Mouse (Mus musculus) C2C12 (cell line): ENCODE measurements around the gene Ecsit. TPM values are rescaled to one million over a fixed set of nuclear protein-coding genes. Genes with fewer than 3 reads are reported as not detected.

Experiments
- H3K27me3 ChIP-seq: one replicate; pipeline ENCODE4 v1.6.1; 2011; ENCODE audit not compliant: control insufficient read depth, insufficient read depth, insufficient read length
- H3K36me3 ChIP-seq: one replicate; pipeline ENCODE4 v1.6.1; 2011; ENCODE audit not compliant: control insufficient read depth, insufficient read depth
- H3K4me3 ChIP-seq: one replicate; pipeline ENCODE4 v1.5.1; 2011; ENCODE audit warnings: mild to moderate bottlenecking, control low read depth; ENCODE audit not compliant: poor library complexity, insufficient read depth, severe bottlenecking
- H3K79me2 ChIP-seq: one replicate; pipeline ENCODE4 v1.6.1; 2011; ENCODE audit not compliant: control insufficient read depth, insufficient read depth
- H3K79me3 ChIP-seq: one replicate; pipeline ENCODE4 v1.6.1; 2011; ENCODE audit warnings: low read depth, control low read depth
- H3ac ChIP-seq: one replicate; pipeline ENCODE3; 2011; ENCODE audit warnings: low read depth; ENCODE audit not compliant: control insufficient read depth, insufficient read length
- CEBPB ChIP-seq: IDR thresholded peaks from one replicate; pipeline ENCODE4 v1.6.1; 2011; ENCODE audit warnings: low read depth, mild to moderate bottlenecking, control low read depth, moderate library complexity
- CTCF ChIP-seq: IDR thresholded peaks from one replicate; pipeline ENCODE4 v1.5.1; 2011; ENCODE audit not compliant: control insufficient read depth, insufficient read depth, insufficient read length
- FOSL1 ChIP-seq: IDR thresholded peaks from one replicate; pipeline ENCODE4 v1.8.0; 2011; ENCODE audit warnings: mild to moderate bottlenecking, low read length; ENCODE audit not compliant: poor library complexity, insufficient read depth, severe bottlenecking
- MAX ChIP-seq: IDR thresholded peaks from one replicate; pipeline ENCODE4 v1.6.1; 2011; ENCODE audit warnings: mild to moderate bottlenecking, control low read depth
- MYOD1 ChIP-seq: IDR thresholded peaks from one replicate; pipeline ENCODE4 v1.6.1; 2011; ENCODE audit warnings: low read depth; ENCODE audit not compliant: control insufficient read depth, insufficient read length
- MYOG ChIP-seq: IDR thresholded peaks from one replicate; pipeline ENCODE4 v1.6.1; 2011; ENCODE audit not compliant: control insufficient read depth, insufficient read length; ENCODE audit errors: extremely low read depth
- USF1 ChIP-seq: IDR thresholded peaks from one replicate; pipeline ENCODE4 v1.6.1; 2011; ENCODE audit warnings: low read depth, mild to moderate bottlenecking, control low read depth, moderate library complexity
- polyA plus RNA-seq: library from polyadenylated mRNA; unstranded; fragments of >200 nt; fragmentation: generic; extraction: Trizol; gene quantifications from one replicate; pipeline ENCODE4 v1.2.1, GENCODE M21; 2012; ENCODE audit warnings: missing spikeins

Gene Ecsit
- polyA plus RNA-seq, 1 experiment: 32.6 TPM

GRCm38 (mm10) chr9:22061339-22061738 is 23.9 kb downstream of the Ecsit start:
- Histone ChIP-seq H3K79me2 (no peaks in the 10 kb centered on the region), H3K36me3 (peaks cover 27% of the 10 kb centered on the region), H3K27me3 (no peaks in the 10 kb centered on the region), H3K4me3 (no peak overlapping the region), H3ac (no peak overlapping the region), H3K79me3 (no peaks in the 10 kb centered on the region)
- no peak for TF ChIP-seq MYOD1
- no peak for TF ChIP-seq CTCF
- no peak for TF ChIP-seq USF1
- no peak for TF ChIP-seq CEBPB
- no peak for TF ChIP-seq MYOG
- TF ChIP-seq FOSL1: no peak
- TF ChIP-seq MAX: no peak

DNA sequence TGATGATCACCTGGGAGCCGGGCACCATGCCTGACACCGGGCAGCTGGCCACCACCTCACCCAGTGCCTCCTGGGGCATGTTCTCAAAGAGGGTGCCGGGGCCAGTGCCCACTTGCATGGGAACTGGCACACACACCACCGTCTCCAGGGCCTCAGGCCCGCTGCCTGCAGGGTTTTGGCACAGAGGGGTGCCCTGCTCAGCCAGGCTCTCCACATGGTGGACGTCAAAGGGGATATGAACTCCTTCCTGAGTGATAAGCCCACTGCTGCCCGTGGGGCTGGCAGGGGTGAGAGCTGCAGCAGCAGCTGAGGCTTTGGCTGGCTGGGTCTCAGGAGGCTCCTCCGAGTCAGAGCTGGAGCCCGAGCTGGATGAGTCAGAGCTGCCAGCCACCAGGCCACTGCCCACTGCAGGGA is 27.2 kb downstream of the Ecsit start:
- H3K36me3 ChIP-seq: peaks cover 7% of the 10 kb centered on the region
- TF ChIP-seq FOSL1 (no peak), MYOD1 (peak; percentile 39), CTCF (no peak)

GRCm38 (mm10) chr9:22057031-22057517 is 28.2 kb downstream of the Ecsit start:
- Histone ChIP-seq H3K27me3 (peaks cover 7% of the 10 kb centered on the region), H3K4me3 (no peak overlapping the region), H3K79me2 (no peaks in the 10 kb centered on the region), H3ac (no peak overlapping the region), H3K36me3 (peaks cover 7% of the 10 kb centered on the region), H3K79me3 (no peaks in the 10 kb centered on the region)
- no peak for TF ChIP-seq MYOD1

More for the DNA sequence above, 27.2 kb downstream of the Ecsit start:
- no peaks in the 10 kb centered on the region for H3K79me3 ChIP-seq
- peak overlapping the region; percentile 12 for H3ac ChIP-seq
- no peaks in the 10 kb centered on the region for H3K27me3 ChIP-seq
- no peaks in the 10 kb centered on the region for H3K79me2 ChIP-seq
- no peak overlapping the region for H3K4me3 ChIP-seq

DNA sequence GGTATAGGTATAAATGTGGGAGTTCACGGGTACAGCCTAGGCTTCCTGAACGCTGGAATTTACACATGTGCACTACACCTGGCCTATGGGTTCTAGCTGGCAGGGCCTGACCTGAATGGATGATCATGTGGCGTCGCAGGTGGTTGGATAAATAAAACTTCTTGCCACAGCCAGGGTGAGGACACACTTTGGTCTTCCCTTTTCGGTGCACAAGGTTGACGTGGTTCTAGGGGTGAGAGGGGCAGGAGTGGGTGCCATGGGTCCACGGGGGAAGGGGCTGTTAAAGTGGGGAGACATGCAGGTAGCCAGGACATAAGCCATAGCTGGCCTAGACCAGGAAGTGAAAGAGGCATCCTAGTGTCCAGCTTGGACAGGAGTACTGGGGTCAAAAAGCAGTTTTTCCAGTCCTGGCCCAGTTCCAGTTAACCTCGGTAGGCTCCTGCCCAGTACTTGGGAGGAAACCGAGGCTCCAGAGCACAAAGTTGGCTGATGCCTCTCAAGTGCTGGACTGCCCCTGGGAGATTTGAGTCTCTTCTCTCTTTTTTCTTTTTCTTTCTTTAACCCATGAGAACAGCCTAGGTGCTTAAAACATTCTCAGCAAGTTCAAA is 28.8 kb downstream of the Ecsit start:
- H3K27me3 ChIP-seq: peaks cover 13% of the 10 kb centered on the region
- H3K36me3 ChIP-seq: peaks cover 7% of the 10 kb centered on the region
- H3K4me3 ChIP-seq: no peak overlapping the region

DNA sequence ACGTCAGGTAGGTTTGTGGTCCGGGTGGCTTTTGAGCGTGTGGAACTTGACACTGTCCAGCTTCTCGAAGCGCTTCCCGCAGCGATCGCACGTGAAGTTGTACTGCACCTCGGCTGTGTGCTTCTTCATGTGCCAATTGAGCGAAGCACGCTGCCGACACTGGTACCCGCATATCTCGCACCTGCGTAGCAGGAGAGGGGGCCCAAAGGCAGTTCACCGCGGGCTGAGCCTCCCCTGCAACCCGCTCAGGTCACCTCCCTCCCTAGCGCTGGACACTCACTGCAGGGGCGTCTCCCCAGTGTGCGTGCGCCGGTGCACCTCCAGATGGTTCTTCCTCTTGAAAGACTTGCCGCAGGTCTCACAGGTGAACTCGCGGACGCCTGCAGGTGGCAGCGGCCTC is 29.5 kb downstream of the Ecsit start:
- no peaks in the 10 kb centered on the region for H3K79me2 ChIP-seq
- H3K36me3 ChIP-seq: peaks cover 7% of the 10 kb centered on the region
- H3K27me3 ChIP-seq: peaks cover 20% of the 10 kb centered on the region
- H3K79me3 ChIP-seq: no peaks in the 10 kb centered on the region
- H3K4me3 ChIP-seq: no peak overlapping the region
- TF ChIP-seq MYOG: no peak
- TF ChIP-seq CTCF: no peak
- TF ChIP-seq MAX: no peak
- no peak for TF ChIP-seq USF1
- H3ac ChIP-seq: no peak overlapping the region

More for the DNA sequence above, 28.8 kb downstream of the Ecsit start:
- no peaks in the 10 kb centered on the region for H3K79me2 ChIP-seq
- TF ChIP-seq MAX (no peak), MYOG (no peak), CEBPB (no peak), USF1 (no peak), CTCF (no peak), MYOD1 (no peak), FOSL1 (no peak)
- H3ac ChIP-seq: no peak overlapping the region
- no peaks in the 10 kb centered on the region for H3K79me3 ChIP-seq

- Histone ChIP-seq H3K79me2 (no peaks in the 10 kb centered on the region), H3K4me3 (no peak overlapping the region), H3K79me3 (no peaks in the 10 kb centered on the region), H3ac (no peak overlapping the region), H3K27me3 (peaks cover 28% of the 10 kb centered on the region), H3K36me3 (peaks cover 7% of the 10 kb centered on the region)
- TF ChIP-seq MYOD1 (no peak), USF1 (peak; percentile 66)
Observed at GRCm38 (mm10) chr9:22054411-22055076, 30.7 kb downstream of the Ecsit start.
